ENCODE assay signal across 23 mouse cellular contexts in the genomic region with DNA sequence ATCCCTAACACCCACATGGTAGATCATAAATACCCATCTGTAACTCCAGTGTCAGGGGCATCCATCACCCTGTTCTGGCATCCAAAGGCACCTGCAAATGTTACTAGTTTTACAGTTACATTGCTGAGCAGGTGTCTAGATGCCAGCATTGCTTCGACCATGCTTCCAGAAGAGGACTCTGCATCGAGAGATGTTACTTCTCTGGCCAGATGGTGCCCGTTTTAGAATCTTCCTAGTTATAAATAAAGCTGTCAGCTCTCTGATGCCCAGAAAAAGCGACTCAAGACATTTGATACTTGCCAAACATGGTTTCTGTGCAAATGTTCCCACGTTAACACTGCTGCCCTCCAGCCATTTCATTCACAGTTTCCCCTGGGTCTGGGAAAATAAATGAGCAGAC. TPM values are rescaled to one million over a fixed set of nuclear protein-coding genes. Genes with fewer than 3 reads are reported as not detected.
DNase-seq lines count a peak whose midpoint lies in the region; ATAC-seq and TF ChIP-seq lines count a peak whose summit lies in the region.
"Had no signal": no experiment of that assay in that cellular context is flagged by ENCODE, and none has a peak within 500 bp of the region (broad histone marks: within the 10 kb centered on the region; RNA-seq: fewer than 3 reads in every experiment).

No protein-coding gene starts in this region.

- peak; percentile 76 for ATAC-seq in forebrain, postnatal 0 days
- ATAC-seq in forebrain, embryonic 16.5 days, result no peak
- ATAC-seq: CD4-positive, CD25-positive, alpha-beta regulatory T cell, adult 4 months; forebrain, embryonic 15.5 days; hindbrain, embryonic 16.5 days; inflammation-experienced regulatory T-cells, adult 6 months; intestine, postnatal 0 days had no signal

- H3K27ac ChIP-seq in forebrain, postnatal 0 days (ENCODE audit: low read depth, low read length), result no peak overlapping the region
- H3K27ac ChIP-seq in forebrain, embryonic 16.5 days (ENCODE audit: low read length), result no peak overlapping the region
- peak overlapping the region; percentile 74 for H3K27ac ChIP-seq in gastrocnemius, adult 2 months
- H3K27ac ChIP-seq: embryonic facial prominence, embryonic 12.5 days; forebrain, embryonic 15.5 days; heart, embryonic 13.5 days; hindbrain, embryonic 12.5 days had no signal

- no peaks in the 10 kb centered on the region for H3K4me1 ChIP-seq in forebrain, postnatal 0 days (ENCODE audit: insufficient read depth)
- no peaks in the 10 kb centered on the region for H3K4me1 ChIP-seq in forebrain, embryonic 16.5 days (replicated peaks; ENCODE audit: control insufficient read depth, insufficient read depth, low read length)
- H3K4me1 ChIP-seq: embryonic facial prominence, embryonic 12.5 days; forebrain, embryonic 15.5 days; hindbrain, embryonic 12.5 days had no signal

- no peak overlapping the region for H3K9ac ChIP-seq in forebrain, postnatal 0 days
- H3K9ac ChIP-seq in forebrain, embryonic 16.5 days (replicated peaks; ENCODE audit: low read depth, low read length), result no peak overlapping the region
- H3K9ac ChIP-seq: embryonic facial prominence, embryonic 12.5 days; forebrain, embryonic 15.5 days; heart, embryonic 13.5 days; hindbrain, embryonic 12.5 days had no signal

- no peaks in the 10 kb centered on the region for H3K9me3 ChIP-seq in forebrain, postnatal 0 days (ENCODE audit: low read length)
- H3K9me3 ChIP-seq in forebrain, embryonic 16.5 days (ENCODE audit: control insufficient read depth, low read length), result no peaks in the 10 kb centered on the region
- H3K9me3 ChIP-seq: embryonic facial prominence, embryonic 12.5 days; forebrain, embryonic 15.5 days; G1E; heart, embryonic 13.5 days; hindbrain, embryonic 12.5 days had no signal

- intact Hi-C loops in gastrocnemius, adult 2 months (cut with DNase I), result loop anchor here (2.0 to 10.0 kb wide), 3 partner anchors 139 to 417 kb away; no protein-coding TSS in a partner anchor
- intact Hi-C loops in heart, postnatal 36 days (cut with DNase I), result loop anchor here (2.0 to 5.0 kb wide), 3 partner anchors 119 to 161 kb away; no protein-coding TSS in a partner anchor

- peak; percentile 61 for DNase-seq in forebrain, postnatal 0 days
- peak; percentile 51 for DNase-seq in gastrocnemius, adult 2 months
- DNase-seq in gastrocnemius, postnatal 4 days (ENCODE audit: low spot score in 2 of 2), result no peak
- DNase-seq in right cerebral cortex, adult 18-20 months, result peak; percentile 13
- DNase-seq in right cerebral cortex, postnatal 14 days, result no peak
- DNase-seq in heart, postnatal 36 days, result no peak
- DNase-seq: adrenal gland, adult 8-10 months; B cell, adult 2 months; cerebellum, adult 11-12 months; cerebellum, adult 9-10 months; cerebellum, postnatal 25 days; heart, adult 11 months; heart, postnatal 4 days had no signal

- H3K4me3 ChIP-seq in forebrain, postnatal 0 days (ENCODE audit: low read depth, low read length), result no peak overlapping the region
- no peak overlapping the region for H3K4me3 ChIP-seq in forebrain, embryonic 16.5 days (replicated peaks; ENCODE audit: low read length)
- no peak overlapping the region for H3K4me3 ChIP-seq in gastrocnemius, adult 2 months
- H3K4me3 ChIP-seq: embryonic facial prominence, embryonic 12.5 days; forebrain, embryonic 15.5 days; heart, embryonic 13.5 days; hindbrain, embryonic 12.5 days had no signal

- 51% methylated on average over 5 of the region's 5 CpGs for WGBS in forebrain, postnatal 0 days
- WGBS in forebrain, embryonic 16.5 days, result 67% methylated on average over 5 of the region's 5 CpGs

- H3K36me3 ChIP-seq in forebrain, postnatal 0 days (ENCODE audit: insufficient read depth), result peaks cover 31% of the 10 kb centered on the region
- H3K36me3 ChIP-seq in forebrain, embryonic 16.5 days (ENCODE audit: control insufficient read depth, insufficient read depth), result peaks cover 10% of the 10 kb centered on the region; the same call in 1 of the 2 replicates

- no peak for TF ChIP-seq CTCF in forebrain, postnatal 0 days (IDR thresholded peaks at IDR 0.05; ENCODE audit: low read depth)
- no peak for TF ChIP-seq CTCF in gastrocnemius, adult 2 months (IDR thresholded peaks at IDR 0.05)

- no peak overlapping the region for H3K4me2 ChIP-seq in forebrain, postnatal 0 days (ENCODE audit: low read depth)
- no peak overlapping the region for H3K4me2 ChIP-seq in forebrain, embryonic 16.5 days (ENCODE audit: low read length)
- H3K4me2 ChIP-seq: embryonic facial prominence, embryonic 12.5 days; forebrain, embryonic 15.5 days; heart, embryonic 13.5 days; hindbrain, embryonic 12.5 days had no signal

- no peaks in the 10 kb centered on the region for H3K27me3 ChIP-seq in forebrain, postnatal 0 days (ENCODE audit: insufficient read depth, low read length)
- no peaks in the 10 kb centered on the region for H3K27me3 ChIP-seq in forebrain, embryonic 16.5 days (replicated peaks; ENCODE audit: control insufficient read depth, insufficient read depth, low read length)
- H3K27me3 ChIP-seq: embryonic facial prominence, embryonic 12.5 days; forebrain, embryonic 15.5 days; heart, embryonic 13.5 days; hindbrain, embryonic 12.5 days had no signal

RNA-seq across cellular contexts. Expression of gene Nifk, which starts 16.3 kb away (rescaled TPM):
- 56.1 and 73.1 TPM in 2 replicates for total RNA-seq in forebrain, postnatal 0 days (2014; rRNA removed)
- 84.2 and 97.4 TPM in 2 replicates for polyA plus RNA-seq in forebrain, postnatal 0 days (2015; fragmentation: Nextera tagmentation; extraction: Ambion mirVana)
- polyA plus RNA-seq in forebrain, embryonic 16.5 days (2015; fragmentation: Nextera tagmentation; extraction: Ambion mirVana), result 76.1 and 80.8 TPM in 2 replicates
- 10 to 100 TPM; 16.1 to 21.3 TPM for total RNA-seq in gastrocnemius, adult 2 months (2021)
- 10 to 100 TPM; 27.2 to 29.4 TPM for total RNA-seq in gastrocnemius, postnatal 4 days (2021)
- 10 to 100 TPM; 15.0 to 17.0 TPM for total RNA-seq in heart, postnatal 36 days (2021)

RNA-seq across cellular contexts. Expression of gene Tsn, which starts 26.4 kb away (rescaled TPM):
- total RNA-seq in forebrain, postnatal 0 days (2014; rRNA removed), result 119 and 222 TPM in 2 replicates
- 557 and 599 TPM in 2 replicates for polyA plus RNA-seq in forebrain, postnatal 0 days (2015; fragmentation: Nextera tagmentation; extraction: Ambion mirVana)
- polyA plus RNA-seq in forebrain, embryonic 16.5 days (2015; fragmentation: Nextera tagmentation; extraction: Ambion mirVana), result 462 and 509 TPM in 2 replicates
- 10 to 100 TPM; 49.4 TPM for total RNA-seq in gastrocnemius, adult 2 months (2021)
- total RNA-seq in gastrocnemius, postnatal 4 days (2021), result 10 to 100 TPM; 87.6 to 88.1 TPM
- 10 to 100 TPM; 62.9 to 69.1 TPM for total RNA-seq in heart, postnatal 36 days (2021)

RNA-seq across cellular contexts. Expression of gene Clasp1, which starts 50.9 kb away (rescaled TPM):
- 134 and 168 TPM in 2 replicates for total RNA-seq in forebrain, postnatal 0 days (2014; rRNA removed)
- 36.8 and 67.3 TPM in 2 replicates for polyA plus RNA-seq in forebrain, postnatal 0 days (2015; fragmentation: Nextera tagmentation; extraction: Ambion mirVana)
- polyA plus RNA-seq in forebrain, embryonic 16.5 days (2015; fragmentation: Nextera tagmentation; extraction: Ambion mirVana), result 135 and 154 TPM in 2 replicates
- total RNA-seq in gastrocnemius, adult 2 months (2021), result 10 to 100 TPM; 45.9 to 50.5 TPM
- total RNA-seq in gastrocnemius, postnatal 4 days (2021), result 100 to 1,000 TPM; 116 to 132 TPM
- 100 to 1,000 TPM; 268 to 335 TPM for total RNA-seq in heart, postnatal 36 days (2021)

Comparison
In these comparisons a context has a peak if more than half of its experiments do, and no peak if none do; other contexts are left out.
1. DNase-seq: peak in forebrain, postnatal 0 days (single experiment), gastrocnemius, adult 2 months (single experiment) and right cerebral cortex, adult 18-20 months (single experiment); none in gastrocnemius, postnatal 4 days (0 of 2), right cerebral cortex, postnatal 14 days (single experiment) and heart, postnatal 36 days (0 of 2).